Mouse (Mus musculus) midbrain, postnatal 0 days (tissue): ENCODE results near the gene Hnrnpa1. TPM values are rescaled to one million over a fixed set of nuclear protein-coding genes. Genes with fewer than 3 reads are reported as not detected.
A peak's percentile ranks its signal among the peaks of the same experiment; 100 is the strongest.
"Not testable (repeated sequence)": the region's sequence is repeated elsewhere in the genome, so short reads cannot be mapped to it uniquely, and the experiment has no call there.

Source experiments
- ATAC-seq: fragments of 200-750 bp; cut with Nextera tagmentation; 2 replicates; pipeline ENCODE4 v1.8.0; 2017; ENCODE audit warnings: moderate number of reproducible peaks, mild to moderate bottlenecking, moderate TSS enrichment, moderate library complexity; ENCODE audit not compliant: low FRiP score
- DNase-seq: peaks from one replicate; pipeline ENCODE4 v3.0.0-alpha.2; 2015; ENCODE audit warnings: low spot score
- H3K27ac ChIP-seq: fragments of 300-500 bp; sonication (generic); 2 replicates; pipeline ENCODE4 v1.5.1; 2014; ENCODE audit warnings: low read depth, mild to moderate bottlenecking, low read length, mixed read lengths
- H3K27me3 ChIP-seq: fragments of 300-500 bp; sonication (generic); 2 replicates; pipeline ENCODE4 v1.6.1; 2014; ENCODE audit warnings: low read length, control low read depth, mixed read lengths; ENCODE audit not compliant: insufficient read depth
- H3K36me3 ChIP-seq: fragments of 300-500 bp; sonication (generic); 2 replicates; pipeline ENCODE4 v1.6.1; 2014; ENCODE audit warnings: low read length, control low read depth, mixed read lengths; ENCODE audit not compliant: insufficient read depth
- H3K4me1 ChIP-seq: fragments of 300-500 bp; sonication (generic); 2 replicates; pipeline ENCODE4 v1.6.1; 2014; ENCODE audit warnings: mild to moderate bottlenecking, control low read depth, antibody characterized with exemption, low read length, mixed read lengths; ENCODE audit not compliant: insufficient read depth
- H3K4me2 ChIP-seq: fragments of 300-500 bp; sonication (generic); 2 replicates; pipeline ENCODE4 v1.6.1; 2014; ENCODE audit warnings: low read depth, mild to moderate bottlenecking, low read length, mixed read lengths; ENCODE audit not compliant: poor library complexity, severe bottlenecking
- H3K4me3 ChIP-seq: fragments of 300-500 bp; sonication (generic); 2 replicates; pipeline ENCODE4 v1.5.1; 2014; ENCODE audit warnings: low read depth, mild to moderate bottlenecking, low read length, moderate library complexity
- H3K9ac ChIP-seq: fragments of 300-500 bp; sonication (generic); replicated peaks from 2 replicates; pipeline ENCODE4 v1.6.1; 2014; ENCODE audit warnings: mild to moderate bottlenecking, low read length, moderate library complexity, mixed read lengths; ENCODE audit not compliant: poor library complexity, severe bottlenecking
- H3K9me3 ChIP-seq: fragments of 300-500 bp; sonication (generic); 2 replicates; pipeline ENCODE4 v1.6.1; 2016; ENCODE audit warnings: low read length, control low read depth
- CTCF ChIP-seq: IDR thresholded peaks from 2 replicates; pipeline ENCODE4 v1.5.1; 2016; ENCODE audit warnings: antibody characterized with exemption, mild to moderate bottlenecking
- WGBS: fragments of 180-500 bp; shearing (Covaris S2); extraction: QIAGEN DNeasy Blood & Tissue Kit; methylation state at CpG from one replicate; pipeline ENCODE4 v1.1.7; 2014; 5-methylcytosine and 5-hydroxymethylcytosine counted together
- polyA plus RNA-seq: library from polyadenylated mRNA; unstranded; fragments of >200 nt; fragmentation: Nextera tagmentation; extraction: Ambion mirVana; gene quantifications from 2 replicates; pipeline ENCODE4 v1.2.1, GENCODE M21; 2015
- total RNA-seq: library from RNA; depleted of rRNA; stranded (reverse); fragments of >200 nt; gene quantifications from 2 replicates; pipeline ENCODE4 v1.2.3, GENCODE M21; 2014

The Hnrnpa1 gene
- total and polyA plus RNA-seq, 2 experiments from 2014 or later: 142 to 609 TPM

GRCm38 (mm10) chr15:103272419-103273279 lies 32.4 kb downstream of the Hnrnpa1 start, which contains the start of gene Copz1:
Gene Copz1 (plus strand): TSS chr15:103272714.
- peak within 1 kb of the TSS; percentile 59; the same call in 1 of the 2 replicates for H3K27ac ChIP-seq
- H3K9ac ChIP-seq: peak within 1 kb of the TSS; percentile 71
- DNase-seq (peak; percentile 100), ATAC-seq (peak; percentile 99)
- under 1% methylated on average over 38 of the region's 38 CpGs for WGBS
- H3K9me3 ChIP-seq: no peaks in the 10 kb centered on the region
- H3K4me2 ChIP-seq: peak within 1 kb of the TSS; percentile 68
- TF ChIP-seq CTCF: peak; percentile 69
- 0 out of 2 replicates have a peak, but pooled peaks cover 6% of the 10 kb centered on the region for H3K4me1 ChIP-seq
- H3K27me3 ChIP-seq: no peaks in the 10 kb centered on the region
- no peaks in the 10 kb centered on the region for H3K36me3 ChIP-seq
- H3K4me3 ChIP-seq: peak within 1 kb of the TSS; percentile 74

- H3K4me3 ChIP-seq, DNase-seq, H3K4me1 ChIP-seq, H3K27ac ChIP-seq, H3K36me3 ChIP-seq, H3K9ac ChIP-seq, H3K4me2 ChIP-seq, H3K27me3 ChIP-seq, H3K9me3 ChIP-seq, ATAC-seq: not testable (repeated sequence)
- 90% methylated on average over 3 of the region's 3 CpGs for WGBS
These were observed 35.7 kb downstream of the Hnrnpa1 start for GRCm38 (mm10) chr15:103275943-103276342.

GRCm38 (mm10) chr15:103277949-103278348 lies 37.7 kb downstream of the Hnrnpa1 start:
- DNase-seq (no peak), ATAC-seq (no peak)
- no peak overlapping the region for H3K27ac ChIP-seq
- 0 out of 2 replicates have a peak, but pooled peaks cover 6% of the 10 kb centered on the region for H3K4me1 ChIP-seq
- H3K4me3 ChIP-seq: no peak overlapping the region
- no peaks in the 10 kb centered on the region for H3K36me3 ChIP-seq
- TF ChIP-seq CTCF: no peak
- 78% methylated on average over 7 of the region's 7 CpGs for WGBS
- no peak overlapping the region for H3K9ac ChIP-seq
- no peaks in the 10 kb centered on the region for H3K27me3 ChIP-seq
- no peaks in the 10 kb centered on the region for H3K9me3 ChIP-seq
- H3K4me2 ChIP-seq: no peak overlapping the region

GRCm38 (mm10) chr15:103279750-103280149 lies 39.5 kb downstream of the Hnrnpa1 start:
- no peak overlapping the region for H3K9ac ChIP-seq
- H3K4me1 ChIP-seq: 0 out of 2 replicates have a peak, but pooled peaks cover under 1% of the 10 kb centered on the region
- no peaks in the 10 kb centered on the region for H3K36me3 ChIP-seq
- peak; percentile 59 for TF ChIP-seq CTCF
- DNase-seq: no peak
- H3K27ac ChIP-seq: no peak overlapping the region
- ATAC-seq: no peak
- H3K9me3 ChIP-seq: no peaks in the 10 kb centered on the region
- no peaks in the 10 kb centered on the region for H3K27me3 ChIP-seq
- H3K4me3 ChIP-seq: no peak overlapping the region
- no peak overlapping the region for H3K4me2 ChIP-seq
- 53% methylated on average over 3 of the region's 3 CpGs for WGBS

- ATAC-seq: no peak
- Histone ChIP-seq H3K4me1 (no peaks in the 10 kb centered on the region), H3K27me3 (no peaks in the 10 kb centered on the region), H3K27ac (no peak overlapping the region), H3K9me3 (no peaks in the 10 kb centered on the region), H3K4me2 (no peak overlapping the region), H3K36me3 (no peaks in the 10 kb centered on the region), H3K9ac (no peak overlapping the region), H3K4me3 (no peak overlapping the region)
- DNase-seq: peak; percentile 51
- WGBS: 64% methylated on average over 3 of the region's 3 CpGs
- TF ChIP-seq CTCF: peak; percentile 67
These were observed 40.7 kb downstream of the Hnrnpa1 start for GRCm38 (mm10) chr15:103280817-103281464.
